Mouse (Mus musculus) T-helper 1 cell (primary cell): ENCODE measurements around the gene Frem1.

Source experiments
- in situ Hi-C: fragments of 300-600 bp; cut with MboI, MseI; formaldehyde crosslinking; loops from one replicate; pipeline ENCODE4 v1.15.1; 2025; ENCODE audit warnings: high pct_unique_total_duplicates

Gene Frem1

GRCm38 (mm10) chr4:82930079-82930478 is 122.1 kb downstream of the Frem1 start:
- in situ Hi-C loops, result no loop called here

- in situ Hi-C loops, result no loop called here
Measured at GRCm38 (mm10) chr4:82921962-82922361, 130.2 kb downstream of the Frem1 start.

- in situ Hi-C loops, result no loop called here
Measured at GRCm38 (mm10) chr4:82918625-82919024, 133.5 kb downstream of the Frem1 start.

GRCm38 (mm10) chr4:82916678-82917050 is 135.5 kb downstream of the Frem1 start:
- in situ Hi-C loops, result no loop called here

- in situ Hi-C loops, result no loop called here
Measured at GRCm38 (mm10) chr4:82916003-82916677, 136.0 kb downstream of the Frem1 start.

- in situ Hi-C loops, result no loop called here
Measured at GRCm38 (mm10) chr4:82915576-82915975, 136.6 kb downstream of the Frem1 start.

GRCm38 (mm10) chr4:82914601-82915143 is 137.5 kb downstream of the Frem1 start:
- in situ Hi-C loops, result no loop called here

- in situ Hi-C loops, result no loop called here
Measured at GRCm38 (mm10) chr4:82895227-82895626, 156.9 kb downstream of the Frem1 start.

- in situ Hi-C loops, result no loop called here
Measured at GRCm38 (mm10) chr4:82892247-82892646, 159.9 kb downstream of the Frem1 start.

- in situ Hi-C loops, result no loop called here
Measured at GRCm38 (mm10) chr4:82891566-82891965, 160.6 kb downstream of the Frem1 start.

- in situ Hi-C loops, result no loop called here
Measured at GRCm38 (mm10) chr4:82891049-82891448, 161.1 kb downstream of the Frem1 start.

- in situ Hi-C loops, result no loop called here
Measured at GRCm38 (mm10) chr4:82890585-82890984, 161.6 kb downstream of the Frem1 start.

GRCm38 (mm10) chr4:82886148-82886547 is 166.0 kb downstream of the Frem1 start:
- in situ Hi-C loops, result loop anchor here (10.0 kb wide), 1 partner anchor 659 kb away; no protein-coding TSS in a partner anchor

GRCm38 (mm10) chr4:82885535-82885913 is 166.6 kb downstream of the Frem1 start:
- in situ Hi-C loops, result loop anchor here (10.0 kb wide), 1 partner anchor 659 kb away; no protein-coding TSS in a partner anchor

GRCm38 (mm10) chr4:82884636-82885534 is 167.3 kb downstream of the Frem1 start, which contains the start of gene Cer1:
Gene Cer1, minus strand, starts transcription at chr4:82885148.
- in situ Hi-C loops, result loop anchor here (10.0 kb wide), 1 partner anchor 660 kb away; no protein-coding TSS in a partner anchor

- in situ Hi-C loops, result loop anchor here (10.0 kb wide), 1 partner anchor 662 kb away; no protein-coding TSS in a partner anchor
Measured at GRCm38 (mm10) chr4:82882500-82882899, 169.6 kb downstream of the Frem1 start.

- in situ Hi-C loops, result loop anchor here (10.0 kb wide), 1 partner anchor 663 kb away; no protein-coding TSS in a partner anchor
Measured at GRCm38 (mm10) chr4:82881366-82881765, 170.8 kb downstream of the Frem1 start.

- in situ Hi-C loops, result loop anchor here (10.0 kb wide), 1 partner anchor 665 kb away; no protein-coding TSS in a partner anchor
Measured at GRCm38 (mm10) chr4:82880243-82880642, 171.9 kb downstream of the Frem1 start.

GRCm38 (mm10) chr4:82879152-82879551 is 173.0 kb downstream of the Frem1 start:
- in situ Hi-C loops, result no loop called here

- in situ Hi-C loops, result no loop called here
Measured at GRCm38 (mm10) chr4:82876656-82877055, 175.5 kb downstream of the Frem1 start.

GRCm38 (mm10) chr4:82875532-82875931 is 176.6 kb downstream of the Frem1 start:
- in situ Hi-C loops, result no loop called here

- in situ Hi-C loops, result no loop called here
Measured at GRCm38 (mm10) chr4:82874791-82875190, 177.3 kb downstream of the Frem1 start.
